Mouse (Mus musculus): ENCODE data around the gene Rab1b.

- TF ChIP-seq CTCF (IDR thresholded peaks at IDR 0.05; ENCODE audit: borderline replicate concordance, control insufficient read depth, extremely low read depth, insufficient read depth, low read length, poor library complexity) (no peak), POLR2A (IDR thresholded peaks at IDR 0.05; ENCODE audit: control insufficient read depth, extremely low read depth, insufficient read depth, low read length, poor library complexity) (no peak)
Observed at GRCm38 (mm10) chr19:5065104-5065503, 41.8 kb downstream of the Rab1b start.
